Mouse (Mus musculus) olfactory bulb, adult 2 months (tissue): ENCODE measurements around the gene Tle3.

Source experiments
- CTCF ChIP-seq: fragments of 200-500 bp; IDR thresholded peaks from 2 replicates; pipeline ENCODE4 v1.5.1; 2012; ENCODE audit warnings: low read depth, mild to moderate bottlenecking, low read length, moderate library complexity; ENCODE audit not compliant: insufficient read depth
- POLR2A ChIP-seq: fragments of 200-500 bp; IDR thresholded peaks from 2 replicates; pipeline ENCODE4 v1.6.1; 2012; ENCODE audit warnings: mild to moderate bottlenecking, low read depth, low read length, moderate library complexity; ENCODE audit not compliant: insufficient read depth

DNA sequence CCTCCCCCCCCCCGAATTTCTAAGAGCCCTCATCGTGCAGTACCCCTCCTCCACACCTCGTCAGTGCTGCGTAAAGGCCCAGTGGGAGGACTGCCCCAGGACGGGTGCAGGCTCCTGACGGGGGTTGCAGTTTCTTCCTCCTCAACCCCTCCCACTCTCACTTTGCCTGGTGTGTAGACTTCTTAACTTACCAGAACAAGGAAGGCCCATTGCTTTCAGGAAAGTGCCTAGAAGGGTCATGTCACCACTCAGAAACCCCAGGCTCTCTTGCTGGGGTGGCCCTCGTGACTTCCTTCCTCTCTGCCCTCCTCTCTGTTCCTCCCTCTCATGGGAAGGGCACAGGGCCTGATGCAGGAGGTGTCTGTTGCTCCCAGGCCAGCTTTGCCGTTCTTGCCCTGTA is 13.6 kb downstream of the Tle3 start:
- TF ChIP-seq CTCF = no peak
- TF ChIP-seq POLR2A = no peak
